Mouse (Mus musculus) heart, postnatal 0 days (tissue): Measurements from ENCODE around the gene Lrrc74b. TPM values are rescaled to one million over a fixed set of nuclear protein-coding genes. Genes with fewer than 3 reads are reported as not detected.
"Not testable (repeated sequence)": the region's sequence is repeated elsewhere in the genome, so short reads cannot be mapped to it uniquely, and the experiment has no call there.

Source experiments
- ATAC-seq: fragments of 200-750 bp; cut with Nextera tagmentation; 2 replicates; pipeline ENCODE4 v1.8.0; 2017; ENCODE audit warnings: low read depth, moderate number of reproducible peaks, moderate library complexity; ENCODE audit not compliant: insufficient read depth
- DNase-seq: peaks from one replicate; pipeline ENCODE4 v3.0.0-alpha.2; 2016; ENCODE audit warnings: low spot score
- H3K27ac ChIP-seq: fragments of 300-500 bp; sonication (generic); 2 replicates; pipeline ENCODE4 v1.5.1; 2014; ENCODE audit warnings: low read depth, mild to moderate bottlenecking
- H3K27me3 ChIP-seq: fragments of 300-500 bp; sonication (generic); 2 replicates; pipeline ENCODE4 v1.6.1; 2014; ENCODE audit warnings: low read length, mixed read lengths; ENCODE audit not compliant: control insufficient read depth, insufficient read depth
- H3K36me3 ChIP-seq: fragments of 300-500 bp; sonication (generic); replicated peaks from 2 replicates; pipeline ENCODE4 v1.6.1; 2014; ENCODE audit warnings: low read length, mixed read lengths; ENCODE audit not compliant: control insufficient read depth, insufficient read depth
- H3K4me1 ChIP-seq: fragments of 300-500 bp; sonication (generic); 2 replicates; pipeline ENCODE4 v1.6.1; 2014; ENCODE audit warnings: antibody characterized with exemption; ENCODE audit not compliant: control insufficient read depth, insufficient read depth
- H3K4me2 ChIP-seq: fragments of 300-500 bp; sonication (generic); 2 replicates; pipeline ENCODE4 v1.6.1; 2014; ENCODE audit warnings: low read depth, mild to moderate bottlenecking, low read length, moderate library complexity
- H3K4me3 ChIP-seq: fragments of 300-500 bp; sonication (generic); 2 replicates; pipeline ENCODE4 v1.5.1; 2014; ENCODE audit warnings: low read depth, low read length
- H3K9ac ChIP-seq: fragments of 300-500 bp; sonication (generic); replicated peaks from 2 replicates; pipeline ENCODE4 v1.6.1; 2014; ENCODE audit warnings: low read depth, low read length, mixed read lengths
- H3K9me3 ChIP-seq: fragments of 300-500 bp; sonication (generic); replicated peaks from 2 replicates; pipeline ENCODE4 v1.6.1; 2016; ENCODE audit warnings: low read length; ENCODE audit not compliant: control insufficient read depth
- CTCF ChIP-seq: IDR thresholded peaks from 2 replicates; pipeline ENCODE4 v1.5.1; 2016; ENCODE audit warnings: antibody characterized with exemption, control low read depth, low read depth
- EP300 ChIP-seq: IDR thresholded peaks from 2 replicates; pipeline ENCODE4 v1.6.1; 2016; ENCODE audit warnings: antibody characterized with exemption, low read depth
- WGBS: fragments of 180-500 bp; shearing (Covaris S2); extraction: QIAGEN DNeasy Blood & Tissue Kit; methylation state at CpG from one replicate; pipeline ENCODE4 v1.1.7; 2014; 5-methylcytosine and 5-hydroxymethylcytosine counted together
- polyA plus RNA-seq: library from polyadenylated mRNA; unstranded; fragments of >200 nt; fragmentation: Nextera tagmentation; extraction: Ambion mirVana; gene quantifications from 2 replicates; pipeline ENCODE4 v1.2.1, GENCODE M21; 2015
- total RNA-seq: library from RNA; depleted of rRNA; stranded (reverse); fragments of >200 nt; gene quantifications from 2 replicates; pipeline ENCODE4 v1.2.3, GENCODE M21; 2014; ENCODE audit warnings: low replicate concordance

Lrrc74b gene
- total and polyA plus RNA-seq, 2 experiments from 2014 or later, result 0.10 TPM; not detected in 1

- H3K27me3 ChIP-seq, result no peaks in the 10 kb centered on the region
- DNase-seq (no peak), ATAC-seq (no peak)
- no peaks in the 10 kb centered on the region for H3K9me3 ChIP-seq
- peaks cover 22% of the 10 kb centered on the region for H3K36me3 ChIP-seq
- 7% methylated on average over 9 of the region's 9 CpGs for WGBS
- peak overlapping the region; percentile 96 for H3K27ac ChIP-seq
- H3K4me3 ChIP-seq, result peak overlapping the region; percentile 80
- no peak for TF ChIP-seq CTCF
- TF ChIP-seq EP300, result no peak
- peak overlapping the region; percentile 72 for H3K4me2 ChIP-seq
- H3K4me1 ChIP-seq, result peaks cover 10% of the 10 kb centered on the region
- H3K9ac ChIP-seq, result peak overlapping the region; percentile 80
Measured at GRCm38 (mm10) chr16:17509240-17509597, 51.8 kb downstream of the Lrrc74b start.

GRCm38 (mm10) chr16:17508546-17509239, 52.4 kb downstream of the Lrrc74b start, which contains the start of gene Lztr1:
Gene Lztr1, plus strand, starts transcription at chr16:17508688.
- Histone ChIP-seq H3K9me3 (no peaks in the 10 kb centered on the region), H3K4me3 (peak within 1 kb of the TSS; percentile 80), H3K36me3 (peaks cover 19% of the 10 kb centered on the region), H3K4me1 (peaks cover 10% of the 10 kb centered on the region), H3K27me3 (no peaks in the 10 kb centered on the region), H3K9ac (peak within 1 kb of the TSS; percentile 80), H3K27ac (peak within 1 kb of the TSS; percentile 96), H3K4me2 (peak within 1 kb of the TSS; percentile 72)
- under 1% methylated on average over 50 of the region's 50 CpGs for WGBS
- peak; percentile 92 for DNase-seq
- no peak for TF ChIP-seq CTCF
- no peak for TF ChIP-seq EP300
- ATAC-seq, result peak; percentile 95

GRCm38 (mm10) chr16:17508031-17508430, 53.0 kb downstream of the Lrrc74b start:
- Histone ChIP-seq H3K4me1 (peaks cover 10% of the 10 kb centered on the region), H3K9ac (peak overlapping the region; percentile 80), H3K4me3 (peak overlapping the region; percentile 80), H3K27ac (peak overlapping the region; percentile 96), H3K4me2 (peak overlapping the region; percentile 72), H3K36me3 (peaks cover 13% of the 10 kb centered on the region)
- not testable (repeated sequence) for DNase-seq, H3K9me3 ChIP-seq, H3K27me3 ChIP-seq
- ATAC-seq, result 0 out of 2 replicates have a peak, but pooled peaks have one; percentile 8
- 25% methylated on average over 3 of the region's 3 CpGs for WGBS

GRCm38 (mm10) chr16:17507018-17507552, 54.0 kb downstream of the Lrrc74b start:
- ATAC-seq (no peak), DNase-seq (no peak)
- no peak overlapping the region for H3K4me3 ChIP-seq
- H3K27ac ChIP-seq, result no peak overlapping the region
- WGBS, result 78% methylated on average over 5 of the region's 5 CpGs
- peaks cover 10% of the 10 kb centered on the region for H3K4me1 ChIP-seq
- H3K9ac ChIP-seq, result no peak overlapping the region
- no peak overlapping the region for H3K4me2 ChIP-seq
- H3K27me3 ChIP-seq, result no peaks in the 10 kb centered on the region
- TF ChIP-seq CTCF (no peak), EP300 (no peak)
- H3K9me3 ChIP-seq, result no peaks in the 10 kb centered on the region
- peaks cover 3% of the 10 kb centered on the region; the same call in 1 of the 2 replicates for H3K36me3 ChIP-seq

GRCm38 (mm10) chr16:17502681-17503080, 58.4 kb downstream of the Lrrc74b start:
- H3K27ac ChIP-seq, result no peak overlapping the region
- no peaks in the 10 kb centered on the region for H3K36me3 ChIP-seq
- ATAC-seq, result no peak
- no peak overlapping the region for H3K4me3 ChIP-seq
- H3K4me2 ChIP-seq, result no peak overlapping the region
- no peak overlapping the region for H3K9ac ChIP-seq
- H3K4me1 ChIP-seq, result no peaks in the 10 kb centered on the region
- TF ChIP-seq EP300 (no peak), CTCF (no peak)
- WGBS, result 51% methylated on average over 4 of the region's 4 CpGs
- H3K27me3 ChIP-seq, result no peaks in the 10 kb centered on the region
- no peak for DNase-seq
- no peaks in the 10 kb centered on the region for H3K9me3 ChIP-seq
